Mouse (Mus musculus) kidney, postnatal 0 days (tissue): ENCODE data around the gene Hdac7. TPM values are rescaled to one million over a fixed set of nuclear protein-coding genes. Genes with fewer than 3 reads are reported as not detected.
"Not testable (repeated sequence)": the region's sequence is repeated elsewhere in the genome, so short reads cannot be mapped to it uniquely, and the experiment has no call there.

Experiments
- ATAC-seq: fragments of 200-750 bp; cut with Nextera tagmentation; replicated peaks from 2 replicates; pipeline ENCODE4 v1.8.0; 2017; ENCODE audit warnings: low read depth, moderate number of reproducible peaks, moderate TSS enrichment, moderate library complexity; ENCODE audit not compliant: low FRiP score
- DNase-seq: peaks from one replicate; pipeline ENCODE4 v3.0.0-alpha.2; 2016; ENCODE audit warnings: low spot score
- H3K27ac ChIP-seq: fragments of 300-500 bp; sonication (generic); 2 replicates; pipeline ENCODE4 v1.5.1; 2014; ENCODE audit warnings: mild to moderate bottlenecking
- H3K27me3 ChIP-seq: fragments of 300-500 bp; sonication (generic); 2 replicates; pipeline ENCODE4 v1.6.1; 2014; ENCODE audit warnings: low read length, mixed read lengths; ENCODE audit not compliant: insufficient read depth
- H3K36me3 ChIP-seq: fragments of 300-500 bp; sonication (generic); 2 replicates; pipeline ENCODE4 v1.6.1; 2014; ENCODE audit warnings: low read length, mixed read lengths; ENCODE audit not compliant: insufficient read depth
- H3K4me1 ChIP-seq: fragments of 300-500 bp; sonication (generic); replicated peaks from 2 replicates; pipeline ENCODE4 v1.6.1; 2014; ENCODE audit warnings: antibody characterized with exemption, low read length, mixed read lengths; ENCODE audit not compliant: insufficient read depth
- H3K4me2 ChIP-seq: fragments of 300-500 bp; sonication (generic); 2 replicates; pipeline ENCODE4 v1.6.1; 2014; ENCODE audit warnings: mild to moderate bottlenecking, low read length, moderate library complexity, mixed read lengths
- H3K4me3 ChIP-seq: fragments of 300-500 bp; sonication (generic); replicated peaks from 2 replicates; pipeline ENCODE4 v1.5.1; 2014; ENCODE audit warnings: low read depth, low read length
- H3K9ac ChIP-seq: fragments of 300-500 bp; sonication (generic); 2 replicates; pipeline ENCODE4 v1.6.1; 2014; ENCODE audit warnings: low read depth, low read length
- H3K9me3 ChIP-seq: fragments of 300-500 bp; sonication (generic); replicated peaks from 2 replicates; pipeline ENCODE4 v1.6.1; 2016; ENCODE audit warnings: low read length, inconsistent platforms, mixed read lengths
- CTCF ChIP-seq: IDR thresholded peaks from 2 replicates; pipeline ENCODE4 v1.5.1; 2016; ENCODE audit warnings: antibody characterized with exemption, low read depth, mild to moderate bottlenecking, moderate library complexity
- WGBS: fragments of 180-500 bp; shearing (Covaris S2); extraction: QIAGEN DNeasy Blood & Tissue Kit; methylation state at CpG from one replicate; pipeline ENCODE4 v1.1.7; 2014; 5-methylcytosine and 5-hydroxymethylcytosine counted together
- polyA plus RNA-seq: library from polyadenylated mRNA; unstranded; fragments of >200 nt; fragmentation: Nextera tagmentation; extraction: Ambion mirVana; gene quantifications from 2 replicates; pipeline ENCODE4 v1.2.1, GENCODE M21; 2015

The Hdac7 gene
- polyA plus RNA-seq, 1 experiment from 2014 or later, result 24.7 TPM

DNA sequence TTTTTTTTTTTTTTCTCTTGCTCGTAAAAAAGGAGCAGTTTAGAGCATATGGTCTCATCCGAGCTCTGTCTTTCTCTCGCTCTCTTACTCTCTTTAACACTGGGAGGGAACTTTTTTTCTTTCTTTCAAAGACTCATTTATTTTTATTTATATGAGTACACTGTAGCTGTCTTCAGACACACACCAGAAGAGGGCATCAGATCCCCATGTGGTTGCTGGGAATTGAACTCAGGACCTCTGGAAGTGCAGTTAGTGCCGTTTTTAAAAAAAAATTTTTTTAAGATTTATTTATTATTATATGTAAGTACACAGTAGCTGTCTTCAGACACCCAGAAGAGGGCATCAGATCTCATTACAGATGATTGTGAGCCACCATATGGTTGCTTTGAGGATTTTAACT, 25.8 kb upstream of the Hdac7 start:
- peak; percentile 33; the same call in 1 of the 2 replicates for TF ChIP-seq CTCF
- WGBS, result 70% methylated on average over 4 of the region's 4 CpGs
- not testable (repeated sequence) for H3K27me3 ChIP-seq, ATAC-seq, H3K4me1 ChIP-seq, H3K27ac ChIP-seq, DNase-seq, H3K9ac ChIP-seq, H3K4me2 ChIP-seq, H3K4me3 ChIP-seq, H3K36me3 ChIP-seq, H3K9me3 ChIP-seq

DNA sequence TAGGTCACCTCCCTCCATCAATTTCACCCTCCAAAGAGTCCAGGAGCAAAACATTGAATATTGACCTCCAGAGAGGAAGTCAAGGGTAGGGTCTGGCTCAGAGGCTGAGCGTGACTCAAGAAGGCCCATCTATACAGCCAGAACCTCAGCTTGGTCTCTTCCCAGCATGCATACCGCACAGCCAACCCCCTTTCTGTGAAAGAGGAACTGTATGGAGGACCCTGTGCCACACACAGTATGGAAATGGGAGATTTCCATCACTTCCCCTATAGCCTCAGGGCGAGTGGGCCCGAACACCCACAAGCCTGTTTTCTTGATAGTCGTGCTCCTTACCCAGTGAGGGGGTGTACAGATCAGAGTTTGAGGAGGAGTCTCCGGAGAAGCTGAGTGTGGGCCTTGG, 24.7 kb upstream of the Hdac7 start:
- TF ChIP-seq CTCF, result no peak
- WGBS, result 75% methylated on average over 6 of the region's 6 CpGs
- Histone ChIP-seq H3K27me3 (no peaks in the 10 kb centered on the region), H3K4me1 (no peaks in the 10 kb centered on the region; the same call in 1 of the 2 replicates), H3K36me3 (0 out of 2 replicates have a peak, but pooled peaks cover 6% of the 10 kb centered on the region), H3K27ac (no peak overlapping the region), H3K4me2 (no peak overlapping the region), H3K4me3 (no peak overlapping the region), H3K9ac (no peak overlapping the region), H3K9me3 (no peaks in the 10 kb centered on the region)
- no peak for DNase-seq
- no peak for ATAC-seq

DNA sequence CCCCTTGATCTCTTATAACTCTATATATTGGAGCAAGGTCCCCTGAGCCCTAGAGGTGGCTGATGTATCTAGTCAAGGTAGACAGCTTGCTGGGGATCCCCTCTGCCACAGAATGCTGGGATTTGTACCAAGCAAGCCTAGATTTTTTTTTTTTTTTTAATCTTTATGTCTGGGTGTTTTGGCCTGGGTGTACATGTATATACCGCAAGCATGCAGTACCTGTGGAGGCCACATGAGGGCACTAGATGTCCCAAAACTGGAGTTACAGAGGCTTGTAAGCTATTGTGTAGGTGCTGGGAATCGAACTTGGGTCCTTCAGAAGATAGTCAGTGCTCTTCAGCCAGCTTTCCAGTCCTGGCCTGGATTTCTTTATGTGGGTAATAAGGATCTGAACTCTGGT, 21.7 kb upstream of the Hdac7 start:
- no peak for ATAC-seq
- no peak overlapping the region for H3K4me2 ChIP-seq
- no peaks in the 10 kb centered on the region for H3K9me3 ChIP-seq
- H3K36me3 ChIP-seq, result 0 out of 2 replicates have a peak, but pooled peaks cover 6% of the 10 kb centered on the region
- no peak overlapping the region for H3K9ac ChIP-seq
- peak; percentile 47 for TF ChIP-seq CTCF
- no peak overlapping the region for H3K27ac ChIP-seq
- H3K4me1 ChIP-seq, result no peaks in the 10 kb centered on the region
- DNase-seq, result no peak
- H3K4me3 ChIP-seq, result no peak overlapping the region
- WGBS, result 100% methylated on average over 2 of the region's 2 CpGs
- no peaks in the 10 kb centered on the region for H3K27me3 ChIP-seq

DNA sequence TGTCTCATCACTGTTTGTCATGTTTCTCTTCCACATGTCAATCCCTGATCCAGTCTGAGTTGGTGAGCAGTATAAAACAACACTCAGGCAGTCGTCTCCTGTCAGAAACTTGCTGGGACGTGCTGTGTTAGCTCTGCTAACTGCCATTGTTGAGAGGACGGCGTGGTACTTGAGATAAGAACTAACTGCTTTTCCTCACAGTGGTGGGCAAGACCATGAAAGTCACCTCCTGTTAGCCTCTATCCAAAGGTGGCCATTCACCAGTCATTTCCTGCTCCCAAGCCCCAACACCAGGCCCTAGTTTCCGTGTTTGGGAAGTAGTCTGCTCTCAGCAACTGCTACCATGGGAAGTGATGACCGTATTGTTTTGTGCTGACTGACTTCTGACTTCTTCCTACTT, 20.9 kb upstream of the Hdac7 start:
- Histone ChIP-seq H3K9me3 (no peaks in the 10 kb centered on the region), H3K36me3 (0 out of 2 replicates have a peak, but pooled peaks cover 6% of the 10 kb centered on the region), H3K4me2 (no peak overlapping the region), H3K27ac (no peak overlapping the region), H3K9ac (no peak overlapping the region), H3K27me3 (no peaks in the 10 kb centered on the region), H3K4me3 (no peak overlapping the region), H3K4me1 (no peaks in the 10 kb centered on the region)
- 68% methylated on average over 6 of the region's 6 CpGs for WGBS
- ATAC-seq (no peak), DNase-seq (no peak)
- TF ChIP-seq CTCF, result no peak

DNA sequence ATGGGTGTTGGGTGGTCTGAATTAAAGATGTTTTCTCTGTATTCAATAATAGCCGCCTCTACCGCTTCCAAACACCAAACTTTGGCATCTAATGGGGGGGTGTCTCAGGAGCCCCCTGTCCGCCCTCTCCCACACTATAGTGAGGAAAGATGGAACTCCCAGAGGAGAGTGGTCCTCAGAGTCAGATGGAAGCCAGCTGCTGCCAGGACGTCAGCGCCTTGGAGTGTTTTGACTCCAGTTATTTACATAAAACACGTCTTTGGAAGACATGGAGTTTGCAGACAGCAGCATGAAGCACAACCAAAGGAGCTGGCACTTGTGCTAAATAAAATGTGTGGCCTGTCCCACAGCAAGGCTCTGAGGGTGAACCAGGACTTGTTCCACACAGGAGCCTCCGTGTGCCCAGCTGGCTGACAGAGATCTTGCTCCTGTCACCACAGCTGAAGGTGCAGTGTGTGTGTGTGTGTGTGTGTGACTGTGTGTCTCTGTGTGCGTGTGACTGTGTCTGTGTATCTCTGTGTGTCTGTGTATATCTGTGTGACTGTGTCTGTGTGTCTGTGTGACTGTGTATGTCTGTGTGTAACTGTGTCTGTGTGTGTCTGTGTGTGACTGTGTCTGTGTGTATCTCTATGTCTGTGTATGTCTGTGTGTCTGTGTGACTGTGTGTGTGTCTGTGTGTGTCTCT, 20.2 kb upstream of the Hdac7 start:
- no peak overlapping the region for H3K4me2 ChIP-seq
- no peak for TF ChIP-seq CTCF
- no peak overlapping the region for H3K4me3 ChIP-seq
- 0 out of 2 replicates have a peak overlapping the region, but pooled peaks have one; percentile 13 for H3K9ac ChIP-seq
- H3K36me3 ChIP-seq, result 0 out of 2 replicates have a peak, but pooled peaks cover 6% of the 10 kb centered on the region
- WGBS, result 54% methylated on average over 8 of the region's 8 CpGs
- no peaks in the 10 kb centered on the region for H3K9me3 ChIP-seq
- no peak for ATAC-seq
- no peaks in the 10 kb centered on the region for H3K4me1 ChIP-seq
- H3K27me3 ChIP-seq, result no peaks in the 10 kb centered on the region
- DNase-seq, result no peak
- H3K27ac ChIP-seq, result no peak overlapping the region

DNA sequence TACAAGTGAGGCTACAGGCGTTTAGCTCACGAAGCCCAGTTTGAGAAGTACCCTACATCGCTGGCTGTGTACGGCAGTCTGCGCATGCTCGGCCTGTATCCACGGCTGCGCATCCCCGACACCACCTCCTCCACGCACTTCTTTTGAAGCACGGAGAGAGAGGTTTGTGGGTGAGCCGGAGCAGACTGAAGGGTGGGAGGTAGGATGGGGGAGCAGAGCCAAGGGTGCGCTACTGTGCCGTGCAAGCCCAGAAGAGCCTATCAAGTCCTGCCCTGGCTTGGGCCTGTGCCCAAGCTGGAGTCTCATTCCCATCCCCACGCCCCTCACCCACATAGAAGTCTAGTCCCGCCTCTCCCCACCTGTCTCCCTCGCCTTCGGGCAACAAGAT, 19.2 kb upstream of the Hdac7 start:
- WGBS, result 77% methylated on average over 18 of the region's 18 CpGs
- H3K4me3 ChIP-seq, result no peak overlapping the region
- ATAC-seq, result no peak
- H3K9me3 ChIP-seq, result no peaks in the 10 kb centered on the region
- H3K4me1 ChIP-seq, result no peaks in the 10 kb centered on the region
- DNase-seq, result no peak
- 0 out of 2 replicates have a peak, but pooled peaks cover 6% of the 10 kb centered on the region for H3K36me3 ChIP-seq
- H3K9ac ChIP-seq, result no peak overlapping the region
- no peak for TF ChIP-seq CTCF
- H3K27ac ChIP-seq, result no peak overlapping the region
- no peaks in the 10 kb centered on the region for H3K27me3 ChIP-seq
- no peak overlapping the region for H3K4me2 ChIP-seq
